In the genomic region with DNA sequence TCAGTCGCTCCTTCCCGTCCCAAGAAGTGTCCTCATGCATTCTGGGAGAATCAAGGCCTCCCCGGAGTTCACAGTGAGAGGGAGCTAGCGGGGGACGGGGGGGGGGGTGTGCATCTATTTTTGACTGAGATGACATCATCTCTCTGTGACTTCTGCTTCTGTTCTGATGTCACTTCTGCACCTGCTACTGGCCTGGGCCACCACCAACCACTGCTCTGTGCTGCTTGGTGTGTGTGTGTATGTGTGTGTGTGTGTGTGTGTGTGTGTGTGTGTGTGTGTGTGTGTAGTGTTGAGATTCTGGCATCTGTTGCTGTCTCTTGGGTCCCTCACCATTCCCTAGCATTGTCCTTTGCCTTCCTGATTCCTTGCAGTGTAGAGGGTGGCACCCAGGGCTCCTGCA, we compare ENCODE assay signal across 26 mouse cellular contexts. TPM values are rescaled to one million over a fixed set of nuclear protein-coding genes. Genes with fewer than 3 reads are reported as not detected.
DNase-seq lines count a peak whose midpoint lies in the region; ATAC-seq and TF ChIP-seq lines count a peak whose summit lies in the region.
"Had no signal": no experiment of that assay in that cellular context is flagged by ENCODE, and none has a peak within 500 bp of the region (broad histone marks: within the 10 kb centered on the region; RNA-seq: fewer than 3 reads in every experiment).

No protein-coding gene starts in this region.

- 25% methylated on average over 5 of the region's 5 CpGs for WGBS in heart, postnatal 0 days
- WGBS in stomach, postnatal 0 days, result 52% methylated on average over 5 of the region's 5 CpGs
- 80% methylated on average over 5 of the region's 5 CpGs for WGBS in neural tube, embryonic 15.5 days

- no peak overlapping the region for H3K4me2 ChIP-seq in heart, postnatal 0 days (ENCODE audit: low read depth, low read length)
- H3K4me2 ChIP-seq in stomach, postnatal 0 days (replicated peaks; ENCODE audit: low read depth), result no peak overlapping the region
- no peak overlapping the region for H3K4me2 ChIP-seq in neural tube, embryonic 15.5 days
- H3K4me2 ChIP-seq: heart, embryonic 11.5 days; lung, embryonic 15.5 days; midbrain, embryonic 12.5 days had no signal

- no peaks in the 10 kb centered on the region for H3K27me3 ChIP-seq in heart, postnatal 0 days (ENCODE audit: control insufficient read depth, insufficient read depth, low read length)
- no peaks in the 10 kb centered on the region for H3K27me3 ChIP-seq in testis, adult 2 months (ENCODE audit: control insufficient read depth, insufficient read depth, low read length)
- H3K27me3 ChIP-seq in stomach, postnatal 0 days (ENCODE audit: control insufficient read depth, insufficient read depth, low read length), result no peaks in the 10 kb centered on the region
- no peaks in the 10 kb centered on the region for H3K27me3 ChIP-seq in neural tube, embryonic 15.5 days (replicated peaks)
- H3K27me3 ChIP-seq: lung, embryonic 15.5 days had no signal

- no peaks in the 10 kb centered on the region for H3K36me3 ChIP-seq in heart, postnatal 0 days (replicated peaks; ENCODE audit: control insufficient read depth, insufficient read depth, low read length)
- no peaks in the 10 kb centered on the region for H3K36me3 ChIP-seq in testis, adult 2 months (ENCODE audit: control insufficient read depth, insufficient read depth, low read length)
- no peaks in the 10 kb centered on the region for H3K36me3 ChIP-seq in stomach, postnatal 0 days (ENCODE audit: control insufficient read depth, insufficient read depth, low read length)
- H3K36me3 ChIP-seq in neural tube, embryonic 15.5 days, result no peaks in the 10 kb centered on the region
- H3K36me3 ChIP-seq: hindbrain, embryonic 10.5 days; limb, embryonic 10.5 days; lung, embryonic 15.5 days; midbrain, embryonic 12.5 days had no signal

- no peak for DNase-seq in heart, postnatal 0 days (ENCODE audit: low spot score)
- DNase-seq in heart, adult 9 months (ENCODE audit: low spot score in 2 of 2), result no peak
- no peak for DNase-seq in testis, postnatal 10 days (ENCODE audit: low spot score)
- no peak for DNase-seq in stomach, postnatal 0 days (ENCODE audit: low spot score)
- no peak for DNase-seq in layer of hippocampus, postnatal 10 days (ENCODE audit: low spot score in 2 of 2)
- DNase-seq: adrenal gland, adult 2 months; cerebellum, adult 2 months; cerebellum, postnatal 25 days; gastrocnemius, postnatal 36 days; heart, postnatal 10 days; kidney, adult 18-20 months; kidney, postnatal 10 days; retina, postnatal 1 day; right cerebral cortex, postnatal 25 days; spleen, adult 18-20 months; thymus, adult 18-20 months had no signal

- peak; percentile 69 for ATAC-seq in heart, postnatal 0 days (ENCODE audit: insufficient read depth, low read depth)
- peak; percentile 24; the same call in 1 of the 2 replicates for ATAC-seq in megakaryocyte, adult 5-6 weeks (ENCODE audit: poor library complexity, severe bottlenecking)
- peak; percentile 15; the same call in 1 of the 2 replicates for ATAC-seq in stomach, postnatal 0 days (ENCODE audit: low FRiP score, low TSS enrichment)
- no peak for ATAC-seq in neural tube, embryonic 15.5 days (ENCODE audit: low FRiP score)
- ATAC-seq: forebrain, embryonic 14.5 days had no signal

- H3K4me1 ChIP-seq in heart, postnatal 0 days (ENCODE audit: control insufficient read depth, insufficient read depth), result no peaks in the 10 kb centered on the region
- H3K4me1 ChIP-seq in testis, adult 2 months (ENCODE audit: control insufficient read depth, insufficient read depth, low read length), result peaks cover 18% of the 10 kb centered on the region
- no peaks in the 10 kb centered on the region for H3K4me1 ChIP-seq in stomach, postnatal 0 days (replicated peaks; ENCODE audit: control insufficient read depth, insufficient read depth)
- H3K4me1 ChIP-seq in neural tube, embryonic 15.5 days, result 0 out of 2 replicates have a peak, but pooled peaks cover 4% of the 10 kb centered on the region
- H3K4me1 ChIP-seq: hindbrain, embryonic 10.5 days; midbrain, embryonic 12.5 days had no signal

- TF ChIP-seq POLR2A in testis, adult 2 months (IDR thresholded peaks at IDR 0.05; ENCODE audit: control insufficient read depth, low read depth, low read length), result no peak; the same call in 1 of the 2 replicates

- TF ChIP-seq CTCF in heart, postnatal 0 days (IDR thresholded peaks at IDR 0.05; ENCODE audit: low read depth), result no peak
- no peak for TF ChIP-seq CTCF in testis, adult 2 months (IDR thresholded peaks at IDR 0.05; ENCODE audit: control insufficient read depth, insufficient read depth, insufficient replicate concordance, low read depth, low read length)
- no peak for TF ChIP-seq CTCF in stomach, postnatal 0 days (IDR thresholded peaks at IDR 0.05; ENCODE audit: low read depth)

- no peak for TF ChIP-seq EP300 in heart, postnatal 0 days (IDR thresholded peaks at IDR 0.05; ENCODE audit: low read depth)
- TF ChIP-seq EP300 in stomach, postnatal 0 days (optimal IDR thresholded peaks at IDR 0.05), result no peak

- no peak overlapping the region for H3K9ac ChIP-seq in heart, postnatal 0 days (replicated peaks; ENCODE audit: low read depth, low read length)
- H3K9ac ChIP-seq in stomach, postnatal 0 days (ENCODE audit: low read length), result no peak overlapping the region
- no peak overlapping the region for H3K9ac ChIP-seq in neural tube, embryonic 15.5 days (replicated peaks)
- H3K9ac ChIP-seq: liver, embryonic 14.5 days; lung, embryonic 15.5 days; midbrain, embryonic 12.5 days had no signal

- H3K9me3 ChIP-seq in heart, postnatal 0 days (replicated peaks; ENCODE audit: control insufficient read depth, low read length), result no peaks in the 10 kb centered on the region
- H3K9me3 ChIP-seq in stomach, postnatal 0 days (ENCODE audit: control insufficient read depth, low read length), result no peaks in the 10 kb centered on the region
- no peaks in the 10 kb centered on the region for H3K9me3 ChIP-seq in neural tube, embryonic 15.5 days (replicated peaks)
- H3K9me3 ChIP-seq: hindbrain, embryonic 10.5 days; limb, embryonic 10.5 days; lung, embryonic 15.5 days; midbrain, embryonic 12.5 days had no signal

- no peak overlapping the region for H3K27ac ChIP-seq in heart, postnatal 0 days (ENCODE audit: low read depth)
- peak overlapping the region; percentile 86 for H3K27ac ChIP-seq in testis, adult 2 months (ENCODE audit: control insufficient read depth, insufficient read depth, low read depth, low read length)
- no peak overlapping the region for H3K27ac ChIP-seq in stomach, postnatal 0 days (replicated peaks)
- no peak overlapping the region for H3K27ac ChIP-seq in neural tube, embryonic 15.5 days (replicated peaks)
- H3K27ac ChIP-seq: hindbrain, embryonic 10.5 days; limb, embryonic 10.5 days; liver, embryonic 14.5 days; lung, embryonic 15.5 days; midbrain, embryonic 12.5 days had no signal

- H3K4me3 ChIP-seq in heart, postnatal 0 days (ENCODE audit: low read depth, low read length), result no peak overlapping the region
- peak overlapping the region; percentile 91 for H3K4me3 ChIP-seq in testis, adult 2 months (ENCODE audit: control insufficient read depth, low read depth, low read length)
- no peak overlapping the region for H3K4me3 ChIP-seq in stomach, postnatal 0 days (ENCODE audit: low read depth, low read length)
- H3K4me3 ChIP-seq in neural tube, embryonic 15.5 days (replicated peaks), result no peak overlapping the region
- H3K4me3 ChIP-seq: hindbrain, embryonic 10.5 days; limb, embryonic 10.5 days; lung, embryonic 15.5 days; midbrain, embryonic 12.5 days had no signal

RNA-seq across cellular contexts. Expression of a gene that starts 14.6 kb away (rescaled TPM):
- total RNA-seq in heart, postnatal 0 days (2014; rRNA removed; ENCODE audit: low replicate concordance), result 14.5 and 58.3 TPM in 2 replicates
- 8.8 TPM in 2 replicates for polyA plus RNA-seq in heart, postnatal 0 days (2015; fragmentation: Nextera tagmentation; extraction: Ambion mirVana)
- polyA plus RNA-seq in testis, adult 2 months (2012; rRNA removed), result 2.5 and 4.0 TPM in 2 replicates
- total RNA-seq in megakaryocyte, adult 5-6 weeks (2015), result 12.6 and 16.6 TPM in 2 replicates
- total RNA-seq in megakaryocyte, adult 5-6 weeks (2017), result 8.8 and 14.4 TPM in 2 replicates
- 19.9 and 20.8 TPM in 2 replicates for polyA plus RNA-seq in stomach, postnatal 0 days (2015; fragmentation: Nextera tagmentation; extraction: Ambion mirVana)
- 37.5 and 39.1 TPM in 2 replicates for polyA plus RNA-seq in neural tube, embryonic 15.5 days (2015; fragmentation: Nextera tagmentation; extraction: Ambion mirVana)
- total RNA-seq in layer of hippocampus, postnatal 10 days (2021), result 10 to 100 TPM; 51.4 to 51.8 TPM

RNA-seq across cellular contexts. Expression of a gene that starts 57.4 kb away (rescaled TPM):
- 181 and 193 TPM in 2 replicates for total RNA-seq in heart, postnatal 0 days (2014; rRNA removed; ENCODE audit: low replicate concordance)
- 61.3 and 62.4 TPM in 2 replicates for polyA plus RNA-seq in heart, postnatal 0 days (2015; fragmentation: Nextera tagmentation; extraction: Ambion mirVana)
- polyA plus RNA-seq in testis, adult 2 months (2012; rRNA removed), result 208 and 270 TPM in 2 replicates
- 797 and 809 TPM in 2 replicates for total RNA-seq in megakaryocyte, adult 5-6 weeks (2015)
- total RNA-seq in megakaryocyte, adult 5-6 weeks (2017), result 623 and 641 TPM in 2 replicates
- polyA plus RNA-seq in stomach, postnatal 0 days (2015; fragmentation: Nextera tagmentation; extraction: Ambion mirVana), result 35.8 and 36.4 TPM in 2 replicates
- polyA plus RNA-seq in neural tube, embryonic 15.5 days (2015; fragmentation: Nextera tagmentation; extraction: Ambion mirVana), result 33.6 and 41.2 TPM in 2 replicates
- total RNA-seq in layer of hippocampus, postnatal 10 days (2021), result 100 to 1,000 TPM; 168 to 196 TPM
